Mouse (Mus musculus): ENCODE data around the gene Krt90. TPM values are rescaled to one million over a fixed set of nuclear protein-coding genes. Genes with fewer than 3 reads are reported as not detected.

The Krt90 gene
- polyA plus RNA-seq (2015; fragmentation: Nextera tagmentation; extraction: Ambion mirVana) = not detected in 2 replicates

DNA sequence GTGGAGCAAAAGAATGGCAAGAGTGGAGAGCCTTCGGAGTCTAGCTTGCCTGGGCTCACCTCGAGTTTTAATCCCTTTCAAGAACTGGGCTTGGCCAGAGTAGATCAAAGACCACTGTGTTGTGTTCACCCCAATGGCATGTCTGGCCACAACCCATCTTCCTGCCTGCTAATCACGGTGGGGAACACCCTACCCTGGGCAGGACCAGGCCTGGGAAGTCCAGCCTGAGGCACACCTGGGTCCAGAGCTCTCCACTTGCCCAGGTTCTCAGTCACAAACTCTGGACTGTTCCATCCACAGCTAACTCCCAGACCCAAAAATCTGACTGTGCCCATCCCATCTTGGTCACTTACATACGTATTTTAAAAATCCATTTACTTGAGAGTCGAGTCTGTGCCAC lies at the start of gene Krt90:
Gene Krt90, minus strand, starts transcription at position 101 of the 400 bp plus-strand sequence.
- ATAC-seq (ENCODE audit: low read depth) = no peak
- Histone ChIP-seq H3K9me3 (replicated peaks) (no peaks in the 10 kb centered on the region), H3K4me3 (replicated peaks) (no peak within 1 kb of the TSS), H3K9ac (no peak within 1 kb of the TSS), H3K27ac (no peak within 1 kb of the TSS), H3K4me1 (replicated peaks) (no peaks in the 10 kb centered on the region), H3K4me2 (no peak within 1 kb of the TSS), H3K36me3 (no peaks in the 10 kb centered on the region), H3K27me3 (no peaks in the 10 kb centered on the region)
- no peak for DNase-seq
- 49% methylated on average over 5 of the region's 5 CpGs for WGBS (ENCODE audit: insufficient replicate concordance)

DNA sequence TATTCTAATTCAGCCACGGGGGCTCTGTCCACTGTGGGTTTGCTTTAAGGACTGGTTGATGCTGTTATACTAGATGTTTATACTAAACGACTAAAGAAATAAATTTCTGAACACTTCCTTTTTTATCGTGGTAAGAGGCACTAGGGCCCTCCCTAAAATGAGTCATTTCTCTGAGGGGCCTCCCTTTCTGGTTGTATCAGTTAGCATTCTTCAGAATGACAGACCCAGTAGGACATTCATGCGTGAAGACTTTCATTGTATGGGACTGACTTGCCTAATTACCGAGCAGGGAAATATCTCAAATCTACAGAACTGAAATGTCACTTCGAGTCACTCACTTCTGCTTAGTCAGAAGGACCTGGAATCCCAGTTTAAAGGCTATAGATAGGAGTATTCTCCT lies 36.4 kb upstream of the Krt90 start:
- DNase-seq (no peak), ATAC-seq (ENCODE audit: low read depth) (no peak)
- Histone ChIP-seq H3K4me3 (replicated peaks) (no peak overlapping the region), H3K4me1 (replicated peaks) (no peaks in the 10 kb centered on the region), H3K9ac (no peak overlapping the region), H3K4me2 (no peak overlapping the region), H3K27ac (no peak overlapping the region), H3K27me3 (no peaks in the 10 kb centered on the region), H3K9me3 (replicated peaks) (no peaks in the 10 kb centered on the region), H3K36me3 (no peaks in the 10 kb centered on the region)
- 48% methylated on average over 6 of the region's 6 CpGs for WGBS (ENCODE audit: insufficient replicate concordance)

DNA sequence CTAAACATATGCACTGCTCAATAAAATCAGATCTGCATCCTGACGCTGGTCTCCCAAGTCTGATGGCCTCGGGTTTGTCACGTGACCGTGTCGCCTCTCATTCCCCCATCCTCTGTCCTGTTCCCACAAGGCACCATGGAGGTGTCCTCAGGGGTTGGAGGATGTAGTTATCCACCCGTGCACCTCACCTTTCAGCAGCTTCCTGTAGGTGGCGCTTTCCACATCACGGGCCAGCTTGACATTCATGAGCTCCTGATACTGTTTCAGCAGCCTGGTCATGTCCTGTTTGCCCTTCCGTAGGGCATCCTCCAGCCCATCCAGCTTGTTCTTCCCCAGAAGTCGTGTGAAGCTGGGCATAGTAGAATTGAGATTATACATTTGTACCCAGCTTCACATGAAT lies 25.5 kb upstream of the Krt90 start:
- 59% methylated on average over 10 of the region's 10 CpGs for WGBS (ENCODE audit: insufficient replicate concordance)

GRCm38 (mm10) chr15:101584456-101584855 lies 21.7 kb upstream of the Krt90 start:
- DNase-seq (no peak), ATAC-seq (ENCODE audit: low read depth) (no peak)
- Histone ChIP-seq H3K4me1 (replicated peaks) (no peaks in the 10 kb centered on the region), H3K36me3 (no peaks in the 10 kb centered on the region), H3K27ac (no peak overlapping the region), H3K4me3 (replicated peaks) (no peak overlapping the region), H3K4me2 (no peak overlapping the region), H3K27me3 (no peaks in the 10 kb centered on the region), H3K9me3 (replicated peaks) (no peaks in the 10 kb centered on the region), H3K9ac (no peak overlapping the region)
- WGBS (ENCODE audit: insufficient replicate concordance) = 30% methylated on average over 2 of the region's 2 CpGs

More for the DNA sequence above, 25.5 kb upstream of the Krt90 start:
- Histone ChIP-seq H3K4me2 (no peak overlapping the region), H3K27ac (no peak overlapping the region), H3K36me3 (no peaks in the 10 kb centered on the region), H3K9me3 (replicated peaks) (no peaks in the 10 kb centered on the region), H3K4me1 (replicated peaks) (no peaks in the 10 kb centered on the region), H3K4me3 (replicated peaks) (no peak overlapping the region), H3K9ac (no peak overlapping the region), H3K27me3 (no peaks in the 10 kb centered on the region)
- no peak for ATAC-seq (ENCODE audit: low read depth)
- no peak for DNase-seq

DNA sequence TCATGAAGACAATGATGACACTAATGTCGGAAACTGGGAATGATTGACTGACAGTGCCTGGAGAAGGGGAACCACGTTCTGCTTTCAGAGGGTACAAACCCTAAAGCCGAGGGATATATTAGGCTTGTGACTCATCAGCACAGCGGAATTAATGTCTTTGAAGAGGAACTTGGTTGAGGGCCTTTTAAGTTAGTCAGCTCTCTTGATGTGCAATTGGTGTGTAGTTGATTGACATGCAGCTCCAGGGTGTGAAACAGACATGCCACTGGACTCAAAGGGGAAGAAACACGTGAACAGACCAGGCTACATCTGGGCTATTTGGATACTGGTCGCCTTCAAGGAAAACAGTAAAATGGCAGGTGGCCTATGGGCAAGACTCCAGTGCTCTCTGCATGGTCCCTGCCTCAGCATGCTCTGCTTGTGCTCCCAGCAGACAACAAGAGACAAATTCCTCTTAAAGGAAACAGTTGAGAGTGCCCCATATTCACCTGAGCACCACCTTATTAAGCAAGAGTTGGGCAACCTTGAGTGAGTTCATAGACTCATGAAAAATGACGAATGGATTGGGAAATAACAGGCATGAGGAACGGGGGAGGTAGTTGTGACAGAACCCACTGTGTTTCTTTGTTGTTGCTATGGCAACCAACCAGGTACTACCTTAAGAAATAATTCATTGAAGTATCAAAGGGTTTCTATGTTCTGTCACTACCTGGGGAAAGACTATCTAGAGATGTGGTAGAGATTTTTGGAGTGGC lies 20.6 kb upstream of the Krt90 start:
- Histone ChIP-seq H3K4me3 (replicated peaks) (no peak overlapping the region), H3K9me3 (replicated peaks) (no peaks in the 10 kb centered on the region), H3K4me1 (replicated peaks) (no peaks in the 10 kb centered on the region), H3K27ac (no peak overlapping the region), H3K27me3 (no peaks in the 10 kb centered on the region), H3K4me2 (no peak overlapping the region), H3K36me3 (no peaks in the 10 kb centered on the region), H3K9ac (no peak overlapping the region)
- ATAC-seq (ENCODE audit: low read depth) = no peak
- DNase-seq = no peak
- WGBS (ENCODE audit: insufficient replicate concordance) = 53% methylated on average over 8 of the region's 8 CpGs

DNA sequence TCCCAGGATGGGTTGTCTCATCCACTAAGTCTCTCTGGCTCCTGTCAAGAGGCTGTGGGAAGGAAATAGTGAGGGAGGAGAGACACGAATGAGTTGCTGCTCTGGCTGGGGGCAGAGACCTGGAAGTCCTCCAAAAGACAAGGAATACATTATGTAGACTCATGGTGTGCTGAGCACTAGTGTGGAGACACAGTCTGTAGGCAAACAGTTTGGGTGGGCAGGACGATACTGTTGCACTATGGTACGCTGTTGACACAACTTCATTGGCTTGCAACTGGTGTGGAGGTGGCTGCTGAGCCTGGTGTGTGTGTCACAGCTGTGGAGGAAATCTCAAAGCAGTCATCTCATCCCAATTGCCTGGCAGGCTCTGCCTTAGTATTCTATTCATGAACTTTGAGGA lies 19.0 kb upstream of the Krt90 start:
- Histone ChIP-seq H3K27me3 (no peaks in the 10 kb centered on the region), H3K9me3 (replicated peaks) (no peaks in the 10 kb centered on the region), H3K9ac (no peak overlapping the region), H3K4me2 (no peak overlapping the region), H3K36me3 (no peaks in the 10 kb centered on the region), H3K4me3 (replicated peaks) (no peak overlapping the region), H3K4me1 (replicated peaks) (no peaks in the 10 kb centered on the region), H3K27ac (no peak overlapping the region)
- DNase-seq = no peak
- ATAC-seq (ENCODE audit: low read depth) = no peak
- WGBS (ENCODE audit: insufficient replicate concordance) = 42% methylated on average over 3 of the region's 3 CpGs

- no peaks in the 10 kb centered on the region for H3K27me3 ChIP-seq
Measured at GRCm38 (mm10) chr15:101575506-101575905, 12.8 kb upstream of the Krt90 start.

GRCm38 (mm10) chr15:101573796-101574345 lies 11.1 kb upstream of the Krt90 start, which contains the start of gene Krt75:
TSS of gene Krt75 (minus strand) at chr15:101573904.
- Histone ChIP-seq H3K27ac (no peak within 1 kb of the TSS), H3K4me1 (replicated peaks) (no peaks in the 10 kb centered on the region), H3K4me2 (no peak within 1 kb of the TSS), H3K4me3 (replicated peaks) (no peak within 1 kb of the TSS), H3K9me3 (replicated peaks) (no peaks in the 10 kb centered on the region), H3K9ac (no peak within 1 kb of the TSS), H3K27me3 (no peaks in the 10 kb centered on the region), H3K36me3 (no peaks in the 10 kb centered on the region)
- DNase-seq (no peak), ATAC-seq (ENCODE audit: low read depth) (no peak)
- WGBS (ENCODE audit: insufficient replicate concordance) = 56% methylated on average over 15 of the region's 15 CpGs

More at GRCm38 (mm10) chr15:101575506-101575905, 12.8 kb upstream of the Krt90 start:
- Histone ChIP-seq H3K9ac (no peak overlapping the region), H3K4me2 (no peak overlapping the region), H3K4me1 (replicated peaks) (no peaks in the 10 kb centered on the region), H3K36me3 (no peaks in the 10 kb centered on the region), H3K9me3 (replicated peaks) (no peaks in the 10 kb centered on the region), H3K4me3 (replicated peaks) (no peak overlapping the region), H3K27ac (no peak overlapping the region)
- ATAC-seq (ENCODE audit: low read depth) = no peak
- 59% methylated on average over 5 of the region's 5 CpGs for WGBS (ENCODE audit: insufficient replicate concordance)
- no peak for DNase-seq

- no peaks in the 10 kb centered on the region for H3K27me3 ChIP-seq
- no peaks in the 10 kb centered on the region for H3K36me3 ChIP-seq
- no peak overlapping the region for H3K4me3 ChIP-seq (replicated peaks)
- no peak overlapping the region for H3K4me2 ChIP-seq
- no peak overlapping the region for H3K27ac ChIP-seq
- ATAC-seq (ENCODE audit: low read depth) (no peak), DNase-seq (no peak)
- no peaks in the 10 kb centered on the region for H3K4me1 ChIP-seq (replicated peaks)
- no peak overlapping the region for H3K9ac ChIP-seq
- H3K9me3 ChIP-seq (replicated peaks) = no peaks in the 10 kb centered on the region
- WGBS (ENCODE audit: insufficient replicate concordance) = 28% methylated on average over 7 of the region's 7 CpGs
Measured at GRCm38 (mm10) chr15:101567780-101568179, 5.0 kb upstream of the Krt90 start.

GRCm38 (mm10) chr15:101558034-101558646 lies 4.6 kb downstream of the Krt90 start:
- H3K27me3 ChIP-seq = 0 out of 2 replicates have a peak, but pooled peaks cover 4% of the 10 kb centered on the region
- 16% methylated on average over 6 of the region's 7 CpGs for WGBS (ENCODE audit: insufficient replicate concordance)
- H3K4me2 ChIP-seq = no peak overlapping the region
- no peak overlapping the region for H3K27ac ChIP-seq
- ATAC-seq (ENCODE audit: low read depth) (no peak), DNase-seq (no peak)
- H3K36me3 ChIP-seq = no peaks in the 10 kb centered on the region
- no peaks in the 10 kb centered on the region for H3K4me1 ChIP-seq (replicated peaks)
- H3K9me3 ChIP-seq (replicated peaks) = no peaks in the 10 kb centered on the region
- no peak overlapping the region for H3K9ac ChIP-seq
- H3K4me3 ChIP-seq (replicated peaks) = no peak overlapping the region

- Histone ChIP-seq H3K9me3 (replicated peaks) (no peaks in the 10 kb centered on the region), H3K27ac (no peak overlapping the region), H3K4me1 (replicated peaks) (no peaks in the 10 kb centered on the region), H3K36me3 (no peaks in the 10 kb centered on the region), H3K4me2 (no peak overlapping the region), H3K4me3 (replicated peaks) (no peak overlapping the region), H3K27me3 (peaks cover 21% of the 10 kb centered on the region), H3K9ac (no peak overlapping the region)
- DNase-seq (no peak), ATAC-seq (ENCODE audit: low read depth) (no peak)
- under 1% methylated on average over 11 of the region's 11 CpGs for WGBS (ENCODE audit: insufficient replicate concordance)
Measured at GRCm38 (mm10) chr15:101553169-101553568, 9.6 kb downstream of the Krt90 start.

Measured in liver, embryonic 13.5 days (tissue).